Mouse (Mus musculus): ENCODE measurements around the gene Hoxa4.

DNA sequence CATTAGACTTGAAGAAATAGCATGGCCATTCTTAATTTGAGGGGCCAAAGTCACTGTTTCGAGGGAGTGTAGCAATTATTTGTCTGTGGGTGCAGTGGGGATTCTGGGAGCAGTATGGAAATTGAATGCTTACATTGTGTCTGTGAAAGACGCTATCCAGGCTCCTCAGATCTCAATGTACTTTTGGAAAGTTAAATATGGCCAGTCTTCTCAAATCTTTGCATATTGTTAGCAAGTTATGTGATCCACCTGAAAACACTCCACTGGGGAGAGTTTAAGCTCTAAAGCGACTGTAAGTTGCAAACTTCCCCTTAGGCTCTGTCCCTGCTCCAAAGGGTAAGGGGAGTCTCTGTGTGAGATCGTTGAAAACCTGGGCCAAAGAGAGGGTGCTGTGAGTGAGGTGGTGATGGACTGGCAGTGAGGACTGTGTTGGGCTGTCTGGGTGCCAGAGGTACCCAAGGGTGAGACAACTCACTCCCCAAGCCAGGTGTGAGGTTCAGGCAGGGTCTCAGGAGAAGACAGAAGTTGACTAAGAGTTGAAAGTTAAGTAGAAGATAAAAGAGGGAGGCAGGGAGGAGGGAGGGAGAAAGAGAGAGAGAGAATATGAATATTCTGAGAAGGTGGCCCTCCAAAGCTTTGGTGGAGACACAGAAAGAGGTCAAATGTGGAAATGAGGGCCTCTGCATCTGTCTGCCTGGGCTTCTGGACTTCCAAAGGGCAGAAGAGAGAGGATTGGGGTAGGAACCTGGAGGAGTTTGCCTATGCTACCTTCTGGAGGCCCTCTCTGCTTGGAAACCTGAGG, 15.5 kb upstream of the Hoxa4 start:
- TF ChIP-seq ZNF384 (IDR thresholded peaks at IDR 0.05; ENCODE audit: low read depth, low read length) (no peak), ZC3H11A (IDR thresholded peaks at IDR 0.05; ENCODE audit: borderline replicate concordance, low read depth, low read length) (no peak), HCFC1 (IDR thresholded peaks at IDR 0.05; ENCODE audit: borderline replicate concordance, insufficient read depth, low read length) (no peak), CHD2 (IDR thresholded peaks at IDR 0.05; ENCODE audit: low read depth, low read length) (no peak)
